Mouse (Mus musculus): ENCODE data around the gene Mrpl45. TPM values are rescaled to one million over a fixed set of nuclear protein-coding genes. Genes with fewer than 3 reads are reported as not detected.
A peak's percentile ranks its signal among the peaks of the same experiment; 100 is the strongest.

Mrpl45 gene
- polyA plus RNA-seq, 1 experiment, result 48.5 TPM

- H3K36me3 ChIP-seq (ENCODE audit: control insufficient read depth, insufficient read depth), result no peaks in the 10 kb centered on the region
- TF ChIP-seq MYOD1 (IDR thresholded peaks at IDR 0.05; ENCODE audit: control insufficient read depth, insufficient read length, low read depth) (no peak), MYOG (IDR thresholded peaks at IDR 0.05; ENCODE audit: control insufficient read depth, extremely low read depth, insufficient read length) (no peak), MAX (IDR thresholded peaks at IDR 0.05) (no peak), USF1 (IDR thresholded peaks at IDR 0.05; ENCODE audit: low read depth) (no peak), FOSL1 (IDR thresholded peaks at IDR 0.05; ENCODE audit: insufficient read depth, low read length, poor library complexity, severe bottlenecking) (no peak)
- no peaks in the 10 kb centered on the region for H3K79me2 ChIP-seq (ENCODE audit: control insufficient read depth, insufficient read depth)
- no peak overlapping the region for H3K4me3 ChIP-seq (ENCODE audit: insufficient read depth, poor library complexity, severe bottlenecking)
- no peaks in the 10 kb centered on the region for H3K79me3 ChIP-seq (ENCODE audit: low read depth)
- H3K27me3 ChIP-seq (ENCODE audit: control insufficient read depth, insufficient read depth, insufficient read length), result no peaks in the 10 kb centered on the region
- no peak overlapping the region for H3ac ChIP-seq (ENCODE audit: control insufficient read depth, insufficient read length, low read depth)
Observed at GRCm38 (mm10) chr11:97336751-97337345, 21.3 kb downstream of the Mrpl45 start.

DNA sequence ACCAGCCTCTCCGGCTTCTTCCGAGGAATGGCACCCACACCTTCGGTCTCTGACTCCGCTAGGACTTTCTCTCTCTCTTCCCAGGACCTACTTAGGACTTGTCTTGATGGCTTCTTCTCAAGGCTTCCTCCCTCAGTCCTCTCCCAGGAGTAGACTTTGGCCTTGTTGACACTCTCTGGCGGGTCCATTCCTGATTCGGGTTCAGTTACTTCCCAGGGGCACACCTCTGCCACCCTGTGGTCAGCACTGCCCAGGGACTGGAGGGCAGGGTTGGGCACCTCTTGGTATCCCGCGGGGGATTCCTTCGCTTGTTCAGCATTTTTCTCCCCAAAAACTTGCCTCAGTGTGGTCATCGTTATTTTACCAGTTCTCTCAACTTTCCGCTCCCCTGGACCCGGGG lies 21.8 kb downstream of the Mrpl45 start:
- no peak for TF ChIP-seq CTCF (IDR thresholded peaks at IDR 0.05; ENCODE audit: control insufficient read depth, insufficient read depth, insufficient read length)
- no peak for TF ChIP-seq CEBPB (IDR thresholded peaks at IDR 0.05; ENCODE audit: low read depth)
- no peak for TF ChIP-seq USF1 (IDR thresholded peaks at IDR 0.05; ENCODE audit: low read depth)
- no peak for TF ChIP-seq MYOD1 (IDR thresholded peaks at IDR 0.05; ENCODE audit: control insufficient read depth, insufficient read length, low read depth)
- no peak for TF ChIP-seq MAX (IDR thresholded peaks at IDR 0.05)
- TF ChIP-seq FOSL1 (IDR thresholded peaks at IDR 0.05; ENCODE audit: insufficient read depth, low read length, poor library complexity, severe bottlenecking), result no peak

GRCm38 (mm10) chr11:97338302-97338976 lies 22.9 kb downstream of the Mrpl45 start:
- no peaks in the 10 kb centered on the region for H3K27me3 ChIP-seq (ENCODE audit: control insufficient read depth, insufficient read depth, insufficient read length)
- H3K79me3 ChIP-seq (ENCODE audit: low read depth), result no peaks in the 10 kb centered on the region
- no peak overlapping the region for H3ac ChIP-seq (ENCODE audit: control insufficient read depth, insufficient read length, low read depth)
- H3K4me3 ChIP-seq (ENCODE audit: insufficient read depth, poor library complexity, severe bottlenecking), result no peak overlapping the region
- H3K79me2 ChIP-seq (ENCODE audit: control insufficient read depth, insufficient read depth), result no peaks in the 10 kb centered on the region
- no peaks in the 10 kb centered on the region for H3K36me3 ChIP-seq (ENCODE audit: control insufficient read depth, insufficient read depth)
- TF ChIP-seq MYOD1 (IDR thresholded peaks at IDR 0.05; ENCODE audit: control insufficient read depth, insufficient read length, low read depth) (no peak), MYOG (IDR thresholded peaks at IDR 0.05; ENCODE audit: control insufficient read depth, extremely low read depth, insufficient read length) (no peak), FOSL1 (IDR thresholded peaks at IDR 0.05; ENCODE audit: insufficient read depth, low read length, poor library complexity, severe bottlenecking) (no peak), USF1 (IDR thresholded peaks at IDR 0.05; ENCODE audit: low read depth) (no peak), CTCF (IDR thresholded peaks at IDR 0.05; ENCODE audit: control insufficient read depth, insufficient read depth, insufficient read length) (no peak), MAX (IDR thresholded peaks at IDR 0.05) (no peak), CEBPB (IDR thresholded peaks at IDR 0.05; ENCODE audit: low read depth) (no peak)

More for the DNA sequence above, 21.8 kb downstream of the Mrpl45 start:
- Histone ChIP-seq H3K27me3 (ENCODE audit: control insufficient read depth, insufficient read depth, insufficient read length) (no peaks in the 10 kb centered on the region), H3K36me3 (ENCODE audit: control insufficient read depth, insufficient read depth) (no peaks in the 10 kb centered on the region), H3K79me3 (ENCODE audit: low read depth) (no peaks in the 10 kb centered on the region), H3ac (ENCODE audit: control insufficient read depth, insufficient read length, low read depth) (no peak overlapping the region), H3K4me3 (ENCODE audit: insufficient read depth, poor library complexity, severe bottlenecking) (no peak overlapping the region), H3K79me2 (ENCODE audit: control insufficient read depth, insufficient read depth) (no peaks in the 10 kb centered on the region)

GRCm38 (mm10) chr11:97338977-97339315 lies 23.4 kb downstream of the Mrpl45 start:
- H3K27me3 ChIP-seq (ENCODE audit: control insufficient read depth, insufficient read depth, insufficient read length), result no peaks in the 10 kb centered on the region
- H3K79me2 ChIP-seq (ENCODE audit: control insufficient read depth, insufficient read depth), result no peaks in the 10 kb centered on the region
- no peaks in the 10 kb centered on the region for H3K79me3 ChIP-seq (ENCODE audit: low read depth)
- H3K4me3 ChIP-seq (ENCODE audit: insufficient read depth, poor library complexity, severe bottlenecking), result no peak overlapping the region
- H3ac ChIP-seq (ENCODE audit: control insufficient read depth, insufficient read length, low read depth), result no peak overlapping the region
- no peak for TF ChIP-seq MYOD1 (IDR thresholded peaks at IDR 0.05; ENCODE audit: control insufficient read depth, insufficient read length, low read depth)
- no peak for TF ChIP-seq CEBPB (IDR thresholded peaks at IDR 0.05; ENCODE audit: low read depth)
- H3K36me3 ChIP-seq (ENCODE audit: control insufficient read depth, insufficient read depth), result no peaks in the 10 kb centered on the region

DNA sequence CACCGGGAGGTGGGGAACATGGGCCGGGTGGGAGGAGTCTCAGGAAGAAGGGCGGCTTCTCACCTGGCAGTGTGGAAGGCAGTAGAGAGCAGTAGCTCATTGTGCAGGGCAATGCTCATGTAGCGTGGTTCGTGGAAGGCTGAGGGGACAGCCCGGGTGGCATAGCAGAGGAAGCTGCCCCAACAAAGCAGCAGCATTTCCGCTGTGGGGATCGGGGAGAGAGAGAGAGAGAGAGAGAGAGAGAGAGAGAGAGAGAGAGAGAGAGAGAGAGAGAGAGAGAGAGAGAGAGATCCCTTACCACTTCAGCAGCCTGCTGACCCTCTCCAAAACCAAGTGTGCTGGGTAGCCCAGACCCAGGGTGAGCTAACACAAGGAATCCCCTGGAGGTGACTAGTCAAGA lies 27.7 kb downstream of the Mrpl45 start:
- no peak overlapping the region for H3ac ChIP-seq (ENCODE audit: control insufficient read depth, insufficient read length, low read depth)
- TF ChIP-seq CTCF (IDR thresholded peaks at IDR 0.05; ENCODE audit: control insufficient read depth, insufficient read depth, insufficient read length), result no peak
- TF ChIP-seq USF1 (IDR thresholded peaks at IDR 0.05; ENCODE audit: low read depth), result no peak
- TF ChIP-seq MYOG (IDR thresholded peaks at IDR 0.05; ENCODE audit: control insufficient read depth, extremely low read depth, insufficient read length), result no peak
- no peak for TF ChIP-seq FOSL1 (IDR thresholded peaks at IDR 0.05; ENCODE audit: insufficient read depth, low read length, poor library complexity, severe bottlenecking)
- TF ChIP-seq MAX (IDR thresholded peaks at IDR 0.05), result no peak
- no peak for TF ChIP-seq MYOD1 (IDR thresholded peaks at IDR 0.05; ENCODE audit: control insufficient read depth, insufficient read length, low read depth)
- TF ChIP-seq CEBPB (IDR thresholded peaks at IDR 0.05; ENCODE audit: low read depth), result no peak
- no peak overlapping the region for H3K4me3 ChIP-seq (ENCODE audit: insufficient read depth, poor library complexity, severe bottlenecking)
- peaks cover 4% of the 10 kb centered on the region for H3K27me3 ChIP-seq (ENCODE audit: control insufficient read depth, insufficient read depth, insufficient read length)
- no peaks in the 10 kb centered on the region for H3K36me3 ChIP-seq (ENCODE audit: control insufficient read depth, insufficient read depth)
- H3K79me2 ChIP-seq (ENCODE audit: control insufficient read depth, insufficient read depth), result no peaks in the 10 kb centered on the region
- H3K79me3 ChIP-seq (ENCODE audit: low read depth), result no peaks in the 10 kb centered on the region

GRCm38 (mm10) chr11:97343619-97344018 lies 28.1 kb downstream of the Mrpl45 start:
- Histone ChIP-seq H3K27me3 (ENCODE audit: control insufficient read depth, insufficient read depth, insufficient read length) (peaks cover 4% of the 10 kb centered on the region), H3K79me3 (ENCODE audit: low read depth) (no peaks in the 10 kb centered on the region), H3ac (ENCODE audit: control insufficient read depth, insufficient read length, low read depth) (no peak overlapping the region), H3K4me3 (ENCODE audit: insufficient read depth, poor library complexity, severe bottlenecking) (no peak overlapping the region), H3K79me2 (ENCODE audit: control insufficient read depth, insufficient read depth) (no peaks in the 10 kb centered on the region), H3K36me3 (ENCODE audit: control insufficient read depth, insufficient read depth) (no peaks in the 10 kb centered on the region)
- TF ChIP-seq MYOD1 (IDR thresholded peaks at IDR 0.05; ENCODE audit: control insufficient read depth, insufficient read length, low read depth) (peak; percentile 46), FOSL1 (IDR thresholded peaks at IDR 0.05; ENCODE audit: insufficient read depth, low read length, poor library complexity, severe bottlenecking) (no peak), CTCF (IDR thresholded peaks at IDR 0.05; ENCODE audit: control insufficient read depth, insufficient read depth, insufficient read length) (peak; percentile 31)

Data from C2C12 (cell line).